Comparison of ENCODE assay signal across 13 mouse cellular contexts in the genomic region with DNA sequence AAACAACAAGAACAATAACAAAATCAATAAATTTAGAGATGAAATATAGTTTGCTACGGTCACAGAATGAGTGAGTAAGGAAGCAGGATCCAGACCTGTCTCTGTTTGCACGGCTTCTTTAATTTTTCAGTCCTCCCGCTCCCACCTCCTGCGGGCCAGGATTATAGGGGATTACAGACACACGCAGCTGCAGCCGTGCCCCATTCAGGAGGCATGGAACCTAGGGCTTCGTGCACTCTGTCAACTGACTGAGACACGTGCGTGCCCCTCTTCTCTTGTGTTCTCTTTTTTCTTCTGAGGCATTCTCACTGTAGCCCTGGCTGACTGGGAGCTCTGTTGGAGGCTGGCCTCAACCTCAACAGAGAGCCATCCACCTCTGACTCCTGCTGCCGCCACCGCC. TPM values are rescaled to one million over a fixed set of nuclear protein-coding genes. Genes with fewer than 3 reads are reported as not detected.
DNase-seq lines count a peak whose midpoint lies in the region; ATAC-seq and TF ChIP-seq lines count a peak whose summit lies in the region.
"Had no signal": no experiment of that assay in that cellular context is flagged by ENCODE, and none has a peak within 500 bp of the region (broad histone marks: within the 10 kb centered on the region; RNA-seq: fewer than 3 reads in every experiment).

No protein-coding gene starts in this region.

- TF ChIP-seq EP300 in stomach, postnatal 0 days (optimal IDR thresholded peaks at IDR 0.05): no peak

- H3K9me3 ChIP-seq in forebrain, embryonic 13.5 days (replicated peaks): no peaks in the 10 kb centered on the region
- no peaks in the 10 kb centered on the region for H3K9me3 ChIP-seq in forebrain, postnatal 0 days (ENCODE audit: low read length)
- H3K9me3 ChIP-seq in kidney, embryonic 15.5 days (replicated peaks): no peaks in the 10 kb centered on the region
- no peaks in the 10 kb centered on the region for H3K9me3 ChIP-seq in kidney, embryonic 14.5 days (ENCODE audit: control insufficient read depth, low read length)
- H3K9me3 ChIP-seq in limb, embryonic 12.5 days: no peaks in the 10 kb centered on the region
- H3K9me3 ChIP-seq in stomach, postnatal 0 days (ENCODE audit: control insufficient read depth, low read length): no peaks in the 10 kb centered on the region

- H3K4me3 ChIP-seq in forebrain, embryonic 13.5 days: no peak overlapping the region
- H3K4me3 ChIP-seq in forebrain, postnatal 0 days (ENCODE audit: low read depth, low read length): no peak overlapping the region
- H3K4me3 ChIP-seq in kidney, embryonic 15.5 days (replicated peaks): no peak overlapping the region
- H3K4me3 ChIP-seq in kidney, embryonic 14.5 days (ENCODE audit: low read length): no peak overlapping the region
- H3K4me3 ChIP-seq in limb, embryonic 12.5 days (replicated peaks): no peak overlapping the region
- H3K4me3 ChIP-seq in stomach, postnatal 0 days (ENCODE audit: low read depth, low read length): no peak overlapping the region
- H3K4me3 ChIP-seq: layer of hippocampus, adult 2 months had no signal

- peaks cover 5% of the 10 kb centered on the region; the same call in 1 of the 2 replicates for H3K36me3 ChIP-seq in forebrain, embryonic 13.5 days (ENCODE audit: poor library complexity, severe bottlenecking)
- H3K36me3 ChIP-seq in forebrain, postnatal 0 days (ENCODE audit: insufficient read depth): no peaks in the 10 kb centered on the region
- peaks cover 3% of the 10 kb centered on the region; the same call in 1 of the 2 replicates for H3K36me3 ChIP-seq in kidney, embryonic 15.5 days
- H3K36me3 ChIP-seq in kidney, embryonic 14.5 days (ENCODE audit: control insufficient read depth, insufficient read depth, low read length): 0 out of 2 replicates have a peak, but pooled peaks cover 2% of the 10 kb centered on the region
- peaks cover 20% of the 10 kb centered on the region; the same call in 1 of the 2 replicates for H3K36me3 ChIP-seq in limb, embryonic 12.5 days
- H3K36me3 ChIP-seq in stomach, postnatal 0 days (ENCODE audit: control insufficient read depth, insufficient read depth, low read length): no peaks in the 10 kb centered on the region

- no peak for ATAC-seq in forebrain, embryonic 13.5 days
- ATAC-seq in forebrain, postnatal 0 days: no peak
- no peak for ATAC-seq in kidney, embryonic 15.5 days (replicated peaks; ENCODE audit: low FRiP score)
- no peak for ATAC-seq in kidney, embryonic 14.5 days (ENCODE audit: low FRiP score, low TSS enrichment)
- no peak for ATAC-seq in limb, embryonic 12.5 days (ENCODE audit: insufficient number of reproducible peaks, insufficient read depth, low FRiP score, low TSS enrichment, low read depth)
- ATAC-seq in stomach, postnatal 0 days (ENCODE audit: low FRiP score, low TSS enrichment): no peak

- peak overlapping the region; percentile 1; the same call in 1 of the 2 replicates for H3K4me2 ChIP-seq in forebrain, embryonic 13.5 days
- no peak overlapping the region for H3K4me2 ChIP-seq in forebrain, postnatal 0 days (ENCODE audit: low read depth)
- peak overlapping the region; percentile 27; the same call in 1 of the 2 replicates for H3K4me2 ChIP-seq in kidney, embryonic 15.5 days
- H3K4me2 ChIP-seq in kidney, embryonic 14.5 days (replicated peaks; ENCODE audit: low read depth, low read length): no peak overlapping the region
- no peak overlapping the region for H3K4me2 ChIP-seq in limb, embryonic 12.5 days
- H3K4me2 ChIP-seq in stomach, postnatal 0 days (replicated peaks; ENCODE audit: low read depth): no peak overlapping the region

- 0 out of 2 replicates have a peak overlapping the region, but pooled peaks have one; percentile 14 for H3K9ac ChIP-seq in forebrain, embryonic 13.5 days
- no peak overlapping the region for H3K9ac ChIP-seq in forebrain, postnatal 0 days
- H3K9ac ChIP-seq in kidney, embryonic 15.5 days: peak overlapping the region; percentile 31; the same call in 1 of the 2 replicates
- H3K9ac ChIP-seq in kidney, embryonic 14.5 days (ENCODE audit: low read depth, low read length): no peak overlapping the region
- H3K9ac ChIP-seq in limb, embryonic 12.5 days (replicated peaks): 0 out of 2 replicates have a peak overlapping the region, but pooled peaks have one; percentile 19
- H3K9ac ChIP-seq in stomach, postnatal 0 days (ENCODE audit: low read length): 0 out of 2 replicates have a peak overlapping the region, but pooled peaks have one; percentile 3
- H3K9ac ChIP-seq: liver, embryonic 14.5 days had no signal

- peaks cover 39% of the 10 kb centered on the region for H3K4me1 ChIP-seq in forebrain, embryonic 13.5 days
- peaks cover 11% of the 10 kb centered on the region for H3K4me1 ChIP-seq in forebrain, postnatal 0 days (ENCODE audit: insufficient read depth)
- H3K4me1 ChIP-seq in kidney, embryonic 15.5 days: peaks cover 27% of the 10 kb centered on the region
- H3K4me1 ChIP-seq in kidney, embryonic 14.5 days (ENCODE audit: control insufficient read depth, insufficient read depth, low read length): peaks cover 37% of the 10 kb centered on the region
- peaks cover 26% of the 10 kb centered on the region for H3K4me1 ChIP-seq in limb, embryonic 12.5 days (replicated peaks)
- H3K4me1 ChIP-seq in stomach, postnatal 0 days (replicated peaks; ENCODE audit: control insufficient read depth, insufficient read depth): no peaks in the 10 kb centered on the region; the same call in 1 of the 2 replicates

- no peak for TF ChIP-seq CTCF in forebrain, postnatal 0 days (IDR thresholded peaks at IDR 0.05; ENCODE audit: low read depth)
- TF ChIP-seq CTCF in stomach, postnatal 0 days (IDR thresholded peaks at IDR 0.05; ENCODE audit: low read depth): no peak

- no peak for DNase-seq in forebrain, postnatal 0 days
- no peak for DNase-seq in stomach, postnatal 0 days (ENCODE audit: low spot score)
- DNase-seq in cerebellum, adult 9-11 months: no peak
- DNase-seq in frontal cortex, adult 2 months (ENCODE audit: extremely low spot score in 1 of 2, low spot score in 1 of 2): no peak
- DNase-seq: adrenal gland, adult 8-10 months had no signal

- no peak overlapping the region for H3K27ac ChIP-seq in forebrain, embryonic 13.5 days
- H3K27ac ChIP-seq in forebrain, postnatal 0 days (ENCODE audit: low read depth, low read length): no peak overlapping the region
- peak overlapping the region; percentile 28 for H3K27ac ChIP-seq in kidney, embryonic 15.5 days
- no peak overlapping the region for H3K27ac ChIP-seq in kidney, embryonic 14.5 days (ENCODE audit: low read depth, low read length)
- peak overlapping the region; percentile 70; the same call in 1 of the 2 replicates for H3K27ac ChIP-seq in limb, embryonic 12.5 days
- no peak overlapping the region for H3K27ac ChIP-seq in stomach, postnatal 0 days (replicated peaks)
- H3K27ac ChIP-seq: layer of hippocampus, adult 2 months; liver, embryonic 14.5 days had no signal

- 33% methylated on average over 11 of the region's 11 CpGs for WGBS in forebrain, embryonic 13.5 days
- 38% methylated on average over 11 of the region's 11 CpGs for WGBS in forebrain, postnatal 0 days
- WGBS in kidney, embryonic 15.5 days: 69% methylated on average over 11 of the region's 11 CpGs
- 69% methylated on average over 11 of the region's 11 CpGs for WGBS in kidney, embryonic 14.5 days
- WGBS in limb, embryonic 12.5 days: 53% methylated on average over 11 of the region's 11 CpGs
- 50% methylated on average over 11 of the region's 11 CpGs for WGBS in stomach, postnatal 0 days

- H3K27me3 ChIP-seq in forebrain, embryonic 13.5 days: no peaks in the 10 kb centered on the region
- H3K27me3 ChIP-seq in forebrain, postnatal 0 days (ENCODE audit: insufficient read depth, low read length): no peaks in the 10 kb centered on the region
- H3K27me3 ChIP-seq in kidney, embryonic 15.5 days: no peaks in the 10 kb centered on the region
- no peaks in the 10 kb centered on the region for H3K27me3 ChIP-seq in kidney, embryonic 14.5 days (ENCODE audit: control insufficient read depth, insufficient read depth, low read length)
- no peaks in the 10 kb centered on the region for H3K27me3 ChIP-seq in limb, embryonic 12.5 days
- no peaks in the 10 kb centered on the region for H3K27me3 ChIP-seq in stomach, postnatal 0 days (ENCODE audit: control insufficient read depth, insufficient read depth, low read length)

RNA-seq across cellular contexts. Expression of a gene that starts 3.7 kb away (rescaled TPM):
- 44.6 and 46.2 TPM in 2 replicates for polyA plus RNA-seq in forebrain, embryonic 13.5 days (2015; fragmentation: Nextera tagmentation; extraction: Ambion mirVana)
- 28.9 and 29.6 TPM in 2 replicates for total RNA-seq in forebrain, postnatal 0 days (2014; rRNA removed)
- polyA plus RNA-seq in forebrain, postnatal 0 days (2015; fragmentation: Nextera tagmentation; extraction: Ambion mirVana): 21.8 and 24.4 TPM in 2 replicates
- polyA plus RNA-seq in kidney, embryonic 15.5 days (2015; fragmentation: Nextera tagmentation; extraction: Ambion mirVana): 47.1 and 50.5 TPM in 2 replicates
- 51.5 and 55.2 TPM in 2 replicates for polyA plus RNA-seq in kidney, embryonic 14.5 days (2014; fragmentation: Nextera tagmentation; extraction: Ambion mirVana)
- polyA plus RNA-seq in limb, embryonic 12.5 days (2016; fragmentation: Nextera tagmentation; extraction: Ambion mirVana): 78.7 and 79.2 TPM in 2 replicates
- polyA plus RNA-seq in stomach, postnatal 0 days (2015; fragmentation: Nextera tagmentation; extraction: Ambion mirVana): 13.7 and 13.9 TPM in 2 replicates
- polyA plus RNA-seq in frontal cortex, adult 2 months (2012; rRNA removed): 36.9 and 39.7 TPM in 2 replicates

RNA-seq across cellular contexts. Expression of a gene that starts 36.5 kb away (rescaled TPM):
- polyA plus RNA-seq in forebrain, embryonic 13.5 days (2015; fragmentation: Nextera tagmentation; extraction: Ambion mirVana): 0.25 and 0.84 TPM in 2 replicates
- total RNA-seq in forebrain, postnatal 0 days (2014; rRNA removed): 0.38 and 0.71 TPM in 2 replicates
- polyA plus RNA-seq in forebrain, postnatal 0 days (2015; fragmentation: Nextera tagmentation; extraction: Ambion mirVana): 0.15 and 0.51 TPM in 2 replicates
- 8.6 and 8.8 TPM in 2 replicates for polyA plus RNA-seq in kidney, embryonic 15.5 days (2015; fragmentation: Nextera tagmentation; extraction: Ambion mirVana)
- 5.4 and 7.1 TPM in 2 replicates for polyA plus RNA-seq in kidney, embryonic 14.5 days (2014; fragmentation: Nextera tagmentation; extraction: Ambion mirVana)
- 1.2 and 1.7 TPM in 2 replicates for polyA plus RNA-seq in limb, embryonic 12.5 days (2016; fragmentation: Nextera tagmentation; extraction: Ambion mirVana)
- polyA plus RNA-seq in stomach, postnatal 0 days (2015; fragmentation: Nextera tagmentation; extraction: Ambion mirVana): 13.5 and 14.4 TPM in 2 replicates
- 0.06 TPM in 1 of 2 replicates, not detected in the other for polyA plus RNA-seq in frontal cortex, adult 2 months (2012; rRNA removed)
- total RNA-seq: megakaryocyte progenitor cell, adult 5-6 weeks had no signal

RNA-seq across cellular contexts. Expression of a gene that starts 41.8 kb away (rescaled TPM):
- 0.39 TPM in 1 of 2 replicates, not detected in the other for polyA plus RNA-seq in forebrain, embryonic 13.5 days (2015; fragmentation: Nextera tagmentation; extraction: Ambion mirVana)
- total RNA-seq in forebrain, postnatal 0 days (2014; rRNA removed): 0.23 and 0.48 TPM in 2 replicates
- polyA plus RNA-seq in forebrain, postnatal 0 days (2015; fragmentation: Nextera tagmentation; extraction: Ambion mirVana): 0.40 TPM in 1 of 2 replicates, not detected in the other
- 0.72 and 1.1 TPM in 2 replicates for polyA plus RNA-seq in kidney, embryonic 15.5 days (2015; fragmentation: Nextera tagmentation; extraction: Ambion mirVana)
- polyA plus RNA-seq in kidney, embryonic 14.5 days (2014; fragmentation: Nextera tagmentation; extraction: Ambion mirVana): 0.43 and 1.3 TPM in 2 replicates
- polyA plus RNA-seq in limb, embryonic 12.5 days (2016; fragmentation: Nextera tagmentation; extraction: Ambion mirVana): 0.19 TPM in 1 of 2 replicates, not detected in the other
- not detected in 2 replicates for polyA plus RNA-seq in stomach, postnatal 0 days (2015; fragmentation: Nextera tagmentation; extraction: Ambion mirVana)
- polyA plus RNA-seq in frontal cortex, adult 2 months (2012; rRNA removed): not detected in 2 replicates
- total RNA-seq: adrenal gland, adult 8-10 months; gastrocnemius, adult 18-20 months; layer of hippocampus, adult 2 months; megakaryocyte progenitor cell, adult 5-6 weeks had no signal
- polyA plus RNA-seq: liver, embryonic 14.5 days had no signal

RNA-seq across cellular contexts. Expression of a gene that starts 55.1 kb away (rescaled TPM):
- polyA plus RNA-seq in forebrain, embryonic 13.5 days (2015; fragmentation: Nextera tagmentation; extraction: Ambion mirVana): 37.8 and 38.6 TPM in 2 replicates
- 1.5 and 3.9 TPM in 2 replicates for total RNA-seq in forebrain, postnatal 0 days (2014; rRNA removed)
- polyA plus RNA-seq in forebrain, postnatal 0 days (2015; fragmentation: Nextera tagmentation; extraction: Ambion mirVana): 2.7 and 3.1 TPM in 2 replicates
- polyA plus RNA-seq in kidney, embryonic 15.5 days (2015; fragmentation: Nextera tagmentation; extraction: Ambion mirVana): 33.8 and 39.4 TPM in 2 replicates
- polyA plus RNA-seq in kidney, embryonic 14.5 days (2014; fragmentation: Nextera tagmentation; extraction: Ambion mirVana): 27.3 and 31.7 TPM in 2 replicates
- 39.5 and 47.1 TPM in 2 replicates for polyA plus RNA-seq in limb, embryonic 12.5 days (2016; fragmentation: Nextera tagmentation; extraction: Ambion mirVana)
- polyA plus RNA-seq in stomach, postnatal 0 days (2015; fragmentation: Nextera tagmentation; extraction: Ambion mirVana): 5.1 and 7.1 TPM in 2 replicates
- polyA plus RNA-seq in frontal cortex, adult 2 months (2012; rRNA removed): 0.62 and 1.3 TPM in 2 replicates

Comparison
In these comparisons a context has a peak if more than half of its experiments do, and no peak if none do; other contexts are left out.
1. H3K27ac ChIP-seq: peak in kidney, embryonic 15.5 days (single experiment) and limb, embryonic 12.5 days (single experiment); none in forebrain, embryonic 13.5 days (single experiment), forebrain, postnatal 0 days (single experiment), kidney, embryonic 14.5 days (single experiment) and stomach, postnatal 0 days (single experiment).
2. H3K4me2 ChIP-seq: peak in forebrain, embryonic 13.5 days (single experiment) and kidney, embryonic 15.5 days (single experiment); none in forebrain, postnatal 0 days (single experiment), kidney, embryonic 14.5 days (single experiment), limb, embryonic 12.5 days (single experiment) and stomach, postnatal 0 days (single experiment).
3. H3K9ac ChIP-seq: peak in forebrain, embryonic 13.5 days (single experiment), kidney, embryonic 15.5 days (single experiment), limb, embryonic 12.5 days (single experiment) and stomach, postnatal 0 days (single experiment); none in forebrain, postnatal 0 days (single experiment) and kidney, embryonic 14.5 days (single experiment).